Mouse (Mus musculus) forebrain, embryonic 10.5 days (tissue): Measurements from ENCODE around the gene Fam193a. TPM values are rescaled to one million over a fixed set of nuclear protein-coding genes. Genes with fewer than 3 reads are reported as not detected.

Experiments used
- DNase-seq: peaks from one replicate; pipeline ENCODE4 v3.0.0-alpha.2; 2017; ENCODE audit warnings: low spot score; ENCODE audit errors: extremely low spot score
- H3K27ac ChIP-seq: fragments of 300-500 bp; sonication (generic); 2 replicates; pipeline ENCODE4 v1.5.1; 2016; ENCODE audit warnings: mild to moderate bottlenecking
- H3K27me3 ChIP-seq: fragments of 300-500 bp; sonication (generic); 2 replicates; pipeline ENCODE4 v1.6.1; 2016; ENCODE audit warnings: mild to moderate bottlenecking; ENCODE audit not compliant: poor library complexity, severe bottlenecking
- H3K36me3 ChIP-seq: fragments of 300-500 bp; sonication (generic); replicated peaks from 2 replicates; pipeline ENCODE4 v1.6.1; 2016; ENCODE audit warnings: mild to moderate bottlenecking, moderate library complexity
- H3K4me1 ChIP-seq: fragments of 300-500 bp; sonication (generic); 2 replicates; pipeline ENCODE4 v1.6.1; 2016
- H3K4me3 ChIP-seq: fragments of 300-500 bp; sonication (generic); 2 replicates; pipeline ENCODE4 v1.5.1; 2016; ENCODE audit warnings: mild to moderate bottlenecking, moderate library complexity
- H3K9me3 ChIP-seq: fragments of 300-500 bp; sonication (generic); 2 replicates; pipeline ENCODE4 v1.6.1; 2016; ENCODE audit warnings: mild to moderate bottlenecking, moderate library complexity
- WGBS: fragments of 180-500 bp; shearing (Covaris S2); methylation state at CpG from one replicate; pipeline ENCODE4 v1.1.7; 2016; 5-methylcytosine and 5-hydroxymethylcytosine counted together
- polyA plus RNA-seq: library from polyadenylated mRNA; unstranded; fragments of >200 nt; fragmentation: Nextera tagmentation; extraction: Ambion mirVana; gene quantifications from 2 replicates; pipeline ENCODE4 v1.2.1, GENCODE M21; 2016

Gene Fam193a
- polyA plus RNA-seq, 1 experiment from 2014 or later = 13.8 TPM

DNA sequence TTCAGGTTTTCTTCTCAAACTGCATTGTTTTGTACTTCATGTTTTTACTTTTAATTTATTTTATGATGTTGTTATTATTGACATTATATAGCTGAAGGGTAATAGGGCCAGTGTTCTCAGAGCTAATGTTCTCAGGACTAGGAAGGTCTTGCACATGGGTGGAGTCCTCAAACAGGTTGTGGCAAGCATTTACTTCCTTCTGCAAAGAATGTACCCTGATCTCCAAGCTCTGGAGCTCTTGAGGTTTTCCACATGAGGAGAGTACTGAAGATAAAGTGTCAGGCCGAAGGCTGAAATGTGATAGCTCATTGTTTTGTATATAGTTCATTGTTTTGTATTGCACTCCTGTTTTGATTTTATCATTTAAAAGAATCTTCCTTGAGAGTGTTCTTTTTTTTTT is 68.9 kb downstream of the Fam193a start:
- no peaks in the 10 kb centered on the region for H3K4me1 ChIP-seq
- peaks cover 100% of the 10 kb centered on the region for H3K36me3 ChIP-seq

DNA sequence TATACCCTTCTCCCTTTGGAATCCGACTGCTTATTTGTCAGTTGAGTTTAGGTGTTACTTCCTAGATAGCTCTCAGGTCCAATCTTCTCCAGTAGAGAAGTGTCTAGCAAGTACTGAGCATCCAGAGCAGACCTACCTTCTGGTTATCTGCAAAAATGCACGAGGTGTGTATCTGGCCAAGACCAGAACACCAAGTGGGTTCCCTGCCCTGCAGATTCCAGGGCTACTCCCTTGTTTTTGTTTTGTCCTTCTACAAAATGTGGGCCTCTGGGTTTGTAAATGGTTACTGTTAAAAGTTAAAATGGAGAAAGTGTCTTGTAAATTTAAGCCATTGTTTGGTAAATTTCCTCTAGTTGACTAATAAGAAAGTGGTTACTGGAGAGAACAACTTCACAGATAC is 70.0 kb downstream of the Fam193a start:
- H3K27me3 ChIP-seq = no peaks in the 10 kb centered on the region
- H3K36me3 ChIP-seq = peaks cover 100% of the 10 kb centered on the region
- no peak overlapping the region for H3K27ac ChIP-seq
- DNase-seq = no peak
- 90% methylated on average over 2 of the region's 2 CpGs for WGBS
- H3K9me3 ChIP-seq = no peaks in the 10 kb centered on the region
- no peak overlapping the region for H3K4me3 ChIP-seq
- no peaks in the 10 kb centered on the region for H3K4me1 ChIP-seq

More for the DNA sequence above, 68.9 kb downstream of the Fam193a start:
- H3K27ac ChIP-seq = no peak overlapping the region
- no peak overlapping the region for H3K4me3 ChIP-seq
- 85% methylated on average over 1 of the region's 1 CpGs for WGBS
- no peak for DNase-seq
- H3K9me3 ChIP-seq = no peaks in the 10 kb centered on the region
- H3K27me3 ChIP-seq = no peaks in the 10 kb centered on the region

DNA sequence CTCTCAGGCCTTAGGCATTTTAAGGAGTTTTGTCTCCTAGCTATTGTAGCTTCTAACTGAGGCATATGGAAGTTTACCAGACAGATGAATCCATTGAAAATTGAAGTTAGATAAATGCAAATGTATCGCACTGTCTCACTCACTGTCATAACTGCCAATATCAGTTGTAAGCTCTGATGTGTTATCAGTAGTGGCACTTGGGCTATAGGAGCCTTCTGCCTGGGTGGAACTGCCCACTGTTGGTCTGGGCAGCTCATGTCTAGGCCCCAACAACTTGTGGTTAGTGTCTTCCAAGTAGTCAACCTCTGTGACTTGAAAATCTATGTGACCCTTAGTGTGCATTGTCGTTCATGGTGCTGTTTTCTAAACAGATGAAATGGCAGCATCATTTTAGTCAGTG is 72.1 kb downstream of the Fam193a start:
- no peaks in the 10 kb centered on the region for H3K27me3 ChIP-seq
- no peak overlapping the region for H3K4me3 ChIP-seq
- peaks cover 100% of the 10 kb centered on the region for H3K36me3 ChIP-seq
- no peak overlapping the region for H3K27ac ChIP-seq
- no peak for DNase-seq
- 92% methylated on average over 2 of the region's 2 CpGs for WGBS
- no peaks in the 10 kb centered on the region for H3K9me3 ChIP-seq
- no peaks in the 10 kb centered on the region for H3K4me1 ChIP-seq

DNA sequence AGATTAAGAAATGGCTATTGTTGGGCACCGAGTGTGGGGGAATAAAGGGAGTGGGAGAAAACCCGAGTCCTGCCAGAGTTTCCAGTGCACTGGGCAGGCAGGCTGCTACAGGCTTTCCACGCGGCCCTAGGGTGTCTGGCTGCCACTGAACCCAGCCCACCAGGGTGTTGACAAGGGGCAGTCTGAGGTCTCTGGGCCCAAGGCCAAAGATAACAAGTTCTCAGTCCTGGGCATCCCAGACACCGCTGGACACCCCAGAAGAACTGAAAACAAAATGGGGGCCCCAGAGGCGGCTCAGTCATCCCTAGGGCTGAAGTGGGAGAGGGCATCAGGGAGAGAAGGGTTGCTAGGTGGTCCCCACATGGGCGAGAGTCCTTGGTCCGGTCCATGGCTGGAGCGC is 76.5 kb downstream of the Fam193a start:
- DNase-seq = no peak
- H3K4me1 ChIP-seq = no peaks in the 10 kb centered on the region
- H3K9me3 ChIP-seq = no peaks in the 10 kb centered on the region
- H3K36me3 ChIP-seq = peaks cover 87% of the 10 kb centered on the region
- no peaks in the 10 kb centered on the region for H3K27me3 ChIP-seq
- 91% methylated on average over 9 of the region's 9 CpGs for WGBS
- no peak overlapping the region for H3K4me3 ChIP-seq
- no peak overlapping the region for H3K27ac ChIP-seq

DNA sequence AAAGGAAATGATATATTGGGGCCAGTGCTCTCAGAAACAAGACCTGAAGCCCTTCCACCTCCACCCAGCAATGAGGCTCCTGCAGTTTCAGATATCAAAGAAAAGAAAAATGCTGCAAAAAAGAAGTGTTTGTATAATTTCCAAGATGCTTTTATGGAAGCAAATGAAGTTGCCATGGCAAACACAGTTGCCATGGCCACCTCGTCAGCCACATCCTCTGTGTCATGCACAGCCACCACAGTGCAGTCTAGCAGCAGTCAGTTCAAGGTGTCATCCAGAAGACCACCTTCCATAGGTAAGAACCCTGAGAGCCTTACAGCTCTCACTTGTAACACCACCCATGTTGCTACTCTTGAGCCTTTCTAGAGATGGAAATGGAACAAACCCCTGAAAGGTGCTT is 89.3 kb downstream of the Fam193a start:
- Histone ChIP-seq H3K4me3 (no peak overlapping the region), H3K9me3 (no peaks in the 10 kb centered on the region), H3K27ac (no peak overlapping the region), H3K4me1 (no peaks in the 10 kb centered on the region), H3K36me3 (peaks cover 95% of the 10 kb centered on the region), H3K27me3 (no peaks in the 10 kb centered on the region)
- DNase-seq = no peak
- 95% methylated on average over 1 of the region's 1 CpGs for WGBS

DNA sequence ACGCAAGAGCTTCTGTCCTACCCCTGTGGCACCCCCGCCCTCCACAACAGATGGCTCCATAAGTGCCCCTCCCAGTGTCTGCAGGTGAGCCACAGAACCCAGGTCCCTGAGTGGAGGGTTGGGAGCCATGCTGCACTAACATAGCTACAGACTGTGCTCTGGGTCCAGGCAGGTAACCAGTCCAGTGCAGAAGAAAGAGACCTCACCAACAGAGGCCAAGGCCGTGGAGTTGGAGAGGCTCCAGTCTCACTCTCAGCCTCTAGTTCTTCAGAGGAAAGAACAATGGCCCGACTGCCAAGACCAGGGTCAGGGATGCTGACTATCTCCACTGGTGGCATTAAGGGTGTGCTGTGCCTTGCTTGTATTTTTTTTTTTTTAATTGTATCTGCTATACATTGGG is 91.6 kb downstream of the Fam193a start:
- H3K4me3 ChIP-seq = no peak overlapping the region
- H3K36me3 ChIP-seq = peaks cover 96% of the 10 kb centered on the region

DNA sequence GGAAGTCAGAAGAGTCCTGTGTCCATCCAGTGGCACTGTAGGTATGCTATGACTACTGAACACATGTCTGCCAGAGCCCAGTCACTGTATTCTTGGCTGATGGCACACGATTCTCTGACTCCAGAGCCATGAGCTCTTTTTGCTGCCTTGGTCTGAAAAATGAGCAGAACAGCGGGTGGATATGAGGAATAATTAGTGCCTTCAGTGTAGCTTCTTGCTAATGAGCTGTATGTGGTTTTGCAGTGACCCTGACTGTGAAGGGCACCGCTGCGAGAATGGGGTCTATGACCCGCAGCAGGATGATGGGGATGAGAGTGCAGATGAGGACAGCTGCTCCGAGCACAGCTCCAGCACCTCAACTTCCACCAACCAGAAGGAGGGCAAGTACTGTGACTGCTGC is 92.1 kb downstream of the Fam193a start:
- Histone ChIP-seq H3K4me3 (no peak overlapping the region), H3K9me3 (no peaks in the 10 kb centered on the region), H3K36me3 (peaks cover 97% of the 10 kb centered on the region), H3K27me3 (no peaks in the 10 kb centered on the region), H3K4me1 (no peaks in the 10 kb centered on the region), H3K27ac (no peak overlapping the region)
- 93% methylated on average over 6 of the region's 6 CpGs for WGBS
- no peak for DNase-seq

More for the DNA sequence above, 91.6 kb downstream of the Fam193a start:
- Histone ChIP-seq H3K4me1 (no peaks in the 10 kb centered on the region), H3K9me3 (no peaks in the 10 kb centered on the region), H3K27ac (no peak overlapping the region), H3K27me3 (no peaks in the 10 kb centered on the region)
- WGBS = 95% methylated on average over 4 of the region's 4 CpGs
- DNase-seq = no peak

DNA sequence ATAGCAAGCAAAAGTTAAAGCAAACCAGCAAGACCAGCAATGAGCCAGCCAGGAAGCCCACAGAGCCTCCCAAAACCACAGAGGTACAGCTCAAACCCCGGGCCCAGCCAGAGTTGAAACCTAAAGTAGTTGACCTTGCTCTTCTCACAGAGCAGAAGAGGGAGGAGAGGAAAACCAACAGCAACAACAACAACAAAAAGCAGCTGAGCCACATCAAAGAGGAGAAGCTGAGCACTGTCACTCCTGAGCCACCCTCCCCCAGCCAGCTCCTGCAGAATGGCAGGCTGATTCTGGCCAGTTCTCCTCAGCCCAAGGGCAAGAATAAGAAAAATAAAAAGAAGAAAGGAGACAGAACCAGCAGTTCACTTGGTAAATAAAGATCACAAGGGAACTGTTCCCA is 96.3 kb downstream of the Fam193a start:
- Histone ChIP-seq H3K4me3 (no peak overlapping the region), H3K27ac (no peak overlapping the region), H3K4me1 (no peaks in the 10 kb centered on the region), H3K9me3 (no peaks in the 10 kb centered on the region), H3K36me3 (peaks cover 93% of the 10 kb centered on the region), H3K27me3 (no peaks in the 10 kb centered on the region)
- DNase-seq = no peak
- WGBS = 93% methylated on average over 1 of the region's 1 CpGs

DNA sequence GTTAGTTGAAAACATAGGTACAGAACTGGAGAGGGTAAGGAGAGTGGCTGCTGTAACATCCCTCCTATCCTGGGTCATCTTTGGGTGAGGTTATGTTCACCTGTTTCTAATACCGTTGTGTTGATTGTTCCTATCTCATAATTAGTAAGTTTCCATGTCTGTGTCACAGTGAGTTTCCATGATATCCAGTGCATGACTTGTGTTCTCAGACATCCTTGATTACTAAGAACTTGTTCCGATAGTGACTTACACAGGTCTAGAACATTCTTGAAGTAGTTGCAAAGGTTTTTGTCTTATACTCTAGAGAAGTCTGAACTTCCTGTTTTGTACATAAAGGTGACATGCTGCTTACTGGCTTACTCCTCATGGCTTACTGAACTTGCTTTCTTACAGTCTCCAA is 96.9 kb downstream of the Fam193a start:
- WGBS = 96% methylated on average over 2 of the region's 2 CpGs

DNA sequence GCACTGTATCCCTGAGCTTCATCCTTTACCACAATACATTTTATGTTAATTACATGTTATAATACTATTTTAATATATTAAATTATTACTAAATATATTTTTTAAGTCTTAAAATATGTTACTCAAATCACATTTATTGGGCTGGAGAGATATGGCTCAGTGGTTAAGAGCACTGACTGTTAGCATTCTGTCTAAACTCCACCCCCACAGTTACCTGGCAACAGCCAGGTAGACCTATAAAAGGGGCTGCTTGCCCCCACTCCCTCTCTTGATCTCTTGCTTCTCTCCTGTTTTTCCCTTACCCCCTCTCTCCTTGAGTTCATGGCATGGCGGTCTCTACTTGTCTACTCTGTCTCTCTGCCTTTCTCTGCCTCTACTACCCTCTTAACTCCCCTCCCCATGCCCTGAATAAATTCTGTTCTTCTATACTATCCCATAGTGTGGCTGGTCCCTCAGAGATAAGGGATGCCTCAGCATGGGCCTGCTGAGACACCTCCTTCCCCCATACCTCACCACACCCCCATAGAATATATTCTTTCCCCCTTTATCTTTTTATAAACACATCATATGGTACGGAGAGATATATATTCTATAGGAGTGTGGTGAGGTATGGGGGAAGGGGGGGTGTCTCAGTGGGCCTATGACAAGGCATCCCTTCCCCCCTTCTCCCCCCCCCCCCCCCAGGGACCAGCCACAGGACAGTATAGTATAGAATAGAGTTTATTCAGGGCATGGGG is 98.5 kb downstream of the Fam193a start:
- H3K27me3 ChIP-seq = no peaks in the 10 kb centered on the region
- H3K36me3 ChIP-seq = peaks cover 91% of the 10 kb centered on the region
- H3K4me1 ChIP-seq = no peaks in the 10 kb centered on the region
- DNase-seq = no peak
- no peak overlapping the region for H3K27ac ChIP-seq
- no peaks in the 10 kb centered on the region for H3K9me3 ChIP-seq
- no peak overlapping the region for H3K4me3 ChIP-seq
- 92% methylated on average over 2 of the region's 2 CpGs for WGBS

More for the DNA sequence above, 96.9 kb downstream of the Fam193a start:
- Histone ChIP-seq H3K9me3 (no peaks in the 10 kb centered on the region), H3K36me3 (peaks cover 93% of the 10 kb centered on the region), H3K4me1 (no peaks in the 10 kb centered on the region), H3K27ac (no peak overlapping the region), H3K27me3 (no peaks in the 10 kb centered on the region), H3K4me3 (no peak overlapping the region)
- no peak for DNase-seq

DNA sequence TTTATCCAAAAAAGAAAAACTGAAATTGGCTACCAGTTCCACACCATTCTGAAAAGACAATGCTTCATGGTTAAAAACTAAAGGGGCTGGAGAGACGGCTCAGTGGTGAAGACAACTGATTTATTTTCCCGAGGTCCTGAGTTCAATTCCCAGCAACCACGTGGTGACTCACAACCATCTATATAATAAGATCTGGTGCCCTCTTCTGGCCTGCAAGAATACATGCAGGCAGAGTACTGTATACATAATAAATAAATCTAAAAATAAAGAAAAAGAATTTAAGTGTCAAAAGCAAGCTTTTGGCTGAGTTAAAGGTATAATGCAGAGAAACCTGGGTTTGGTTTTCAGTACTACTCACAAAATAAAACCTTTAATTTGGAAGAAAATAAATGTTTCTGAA is 111.2 kb downstream of the Fam193a start:
- H3K36me3 ChIP-seq = peaks cover 99% of the 10 kb centered on the region
- whole genome bisulfite sequencing = 85% methylated on average over 3 of the region's 3 CpGs

DNA sequence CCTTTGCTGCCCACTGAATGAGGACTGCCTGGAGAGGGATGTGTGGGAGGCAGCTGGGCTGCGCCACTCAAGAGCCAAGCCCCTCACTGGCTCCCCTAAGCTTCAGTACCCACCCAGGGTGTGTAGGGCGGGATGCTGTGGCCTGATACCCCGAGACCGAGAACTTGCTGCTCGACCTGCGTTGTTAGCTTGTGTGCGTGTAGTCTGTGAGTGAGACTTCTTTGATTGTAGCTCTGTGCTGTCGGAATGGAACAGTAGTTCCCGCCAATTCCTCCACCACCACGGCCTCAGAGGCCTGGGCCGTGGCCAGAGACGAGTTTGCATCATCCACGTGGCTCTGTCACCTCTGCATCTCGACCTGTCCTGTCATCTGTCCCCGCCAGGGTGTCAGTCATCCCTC is 116.0 kb downstream of the Fam193a start:
- Histone ChIP-seq H3K36me3 (peaks cover 75% of the 10 kb centered on the region), H3K27ac (no peak overlapping the region), H3K9me3 (no peaks in the 10 kb centered on the region), H3K27me3 (no peaks in the 10 kb centered on the region), H3K4me3 (no peak overlapping the region), H3K4me1 (no peaks in the 10 kb centered on the region)
- no peak for DNase-seq
- 96% methylated on average over 15 of the region's 15 CpGs for WGBS

More for the DNA sequence above, 111.2 kb downstream of the Fam193a start:
- no peaks in the 10 kb centered on the region for H3K4me1 ChIP-seq
- H3K27ac ChIP-seq = no peak overlapping the region
- no peaks in the 10 kb centered on the region for H3K9me3 ChIP-seq
- H3K4me3 ChIP-seq = no peak overlapping the region
- H3K27me3 ChIP-seq = no peaks in the 10 kb centered on the region
- no peak for DNase-seq

DNA sequence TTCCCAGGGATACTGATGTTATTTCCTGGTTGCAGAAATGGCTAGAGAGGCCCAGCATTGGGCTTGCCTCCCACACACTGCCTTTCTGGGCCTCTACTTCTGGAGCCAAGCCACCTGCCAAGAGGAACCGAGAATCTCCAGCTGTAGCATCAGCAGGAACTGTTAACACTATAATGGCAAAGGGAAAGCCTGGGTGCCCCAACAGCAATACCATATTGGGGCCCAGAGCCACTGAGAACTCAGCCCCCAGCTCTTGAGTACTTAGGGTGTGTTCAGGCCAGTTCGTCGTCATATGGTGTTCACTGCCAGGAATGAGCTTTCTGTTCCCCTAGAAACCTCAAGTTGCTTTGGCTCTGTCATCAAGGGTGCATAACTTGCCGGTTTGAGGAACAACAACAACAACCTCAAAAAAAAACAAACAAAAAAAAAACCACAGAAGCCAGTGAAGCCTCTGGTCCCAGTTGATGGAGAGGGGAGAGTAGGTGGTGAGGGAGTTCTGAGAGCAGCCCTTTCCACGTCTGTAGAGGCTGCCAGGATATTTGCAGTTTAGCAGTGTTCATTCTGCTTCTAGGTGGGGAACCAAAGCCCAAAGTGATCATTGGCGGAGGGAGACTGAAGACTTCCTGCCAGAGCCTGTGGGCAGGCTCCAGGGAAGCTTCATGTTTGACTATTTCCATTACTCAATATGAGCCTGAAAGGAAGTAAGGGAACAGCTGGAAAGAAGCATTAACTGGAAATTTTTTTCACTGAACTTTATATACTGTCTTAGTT is 117.8 kb downstream of the Fam193a start:
- WGBS = 85% methylated on average over 6 of the region's 6 CpGs
- no peak for DNase-seq

More for the DNA sequence above, 117.8 kb downstream of the Fam193a start:
- Histone ChIP-seq H3K36me3 (peaks cover 58% of the 10 kb centered on the region), H3K4me1 (no peaks in the 10 kb centered on the region), H3K27ac (no peak overlapping the region), H3K9me3 (no peaks in the 10 kb centered on the region), H3K27me3 (no peaks in the 10 kb centered on the region), H3K4me3 (no peak overlapping the region)
